Mouse (Mus musculus): Measurements from ENCODE around the gene Gm28035.

DNA sequence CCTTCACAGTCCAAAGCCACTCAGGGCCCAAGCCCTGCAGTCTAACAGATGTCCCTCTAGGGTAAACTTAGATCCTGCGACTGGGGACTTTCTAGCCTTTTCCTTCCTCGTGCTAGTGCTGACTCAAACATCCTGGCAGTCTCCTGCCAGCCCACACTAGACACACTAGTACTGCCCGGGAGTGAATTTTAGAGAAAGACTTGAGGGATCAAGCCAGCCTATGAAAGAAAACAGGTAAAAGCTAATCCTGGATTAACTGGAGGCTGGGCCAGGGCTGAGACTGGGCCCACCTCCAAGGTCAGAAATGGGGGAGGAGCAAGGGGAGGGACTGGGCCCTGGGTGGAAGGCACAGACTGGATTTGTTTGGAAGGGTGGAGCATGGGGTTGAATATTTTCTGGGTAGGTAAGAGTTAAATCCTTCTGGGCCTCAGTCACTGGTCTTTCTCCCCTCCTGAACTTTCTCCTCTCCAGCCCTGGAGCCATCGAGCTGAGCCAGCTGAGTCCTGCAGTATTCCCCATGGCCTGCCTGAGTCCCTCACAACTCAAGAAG lies 26.1 kb downstream of the Gm28035 start:
- no peak for TF ChIP-seq E2F4 (IDR thresholded peaks at IDR 0.05; ENCODE audit: insufficient read depth)
- TF ChIP-seq MAX (IDR thresholded peaks at IDR 0.05; ENCODE audit: low read depth): no peak
- TF ChIP-seq POLR2AphosphoS2 (IDR thresholded peaks at IDR 0.05; ENCODE audit: insufficient read length, low read depth): peak; percentile 29
